Mouse (Mus musculus) frontal cortex, postnatal 14 days (tissue): ENCODE data around the gene Tnfrsf14.

Experiments
- DNase-seq, 2 experiments: peaks; one replicate each; pipeline ENCODE4 v3.0.0; 2022; ENCODE audit warnings: low spot score in 2 of 2

The Tnfrsf14 gene

DNA sequence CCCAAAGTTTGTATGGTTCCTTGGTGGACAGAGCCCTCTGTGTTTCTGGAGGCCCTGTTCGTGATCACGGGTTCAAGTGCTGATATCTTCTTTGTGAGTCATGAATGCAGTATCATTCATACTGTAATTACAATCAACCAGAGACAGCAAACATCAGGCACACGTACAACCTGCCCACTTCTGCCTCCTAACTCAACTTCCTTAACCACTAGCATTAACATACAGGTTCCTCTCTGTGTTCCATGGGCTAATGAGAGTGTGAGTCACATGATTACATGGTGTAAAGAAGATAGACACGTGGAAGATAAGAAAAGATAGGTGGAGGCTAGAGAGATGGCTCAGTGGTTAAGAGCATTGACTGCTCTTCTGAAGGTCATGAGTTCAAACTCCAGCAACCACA is 11.7 kb downstream of the Tnfrsf14 start:
- no peak for DNase-seq

DNA sequence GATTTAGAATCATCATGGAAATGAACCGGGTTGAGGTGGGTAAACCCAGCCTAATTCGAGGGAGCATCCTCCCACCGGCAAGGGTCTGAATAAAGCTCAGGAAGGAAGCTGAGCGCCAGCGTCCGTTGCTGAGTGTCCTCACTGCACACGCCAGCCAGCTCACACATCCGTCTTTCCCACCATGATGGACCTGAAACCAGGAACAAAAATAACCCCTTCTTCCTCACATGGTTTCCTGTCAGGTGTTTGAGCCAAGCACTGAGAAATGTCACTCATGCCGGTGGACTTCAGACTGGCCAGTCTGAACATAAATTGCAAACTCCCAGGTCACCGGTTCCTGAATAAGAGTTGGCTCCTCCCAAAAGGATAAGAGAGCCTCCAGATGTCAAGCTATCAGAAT is 13.1 kb downstream of the Tnfrsf14 start:
- no peak for DNase-seq

DNA sequence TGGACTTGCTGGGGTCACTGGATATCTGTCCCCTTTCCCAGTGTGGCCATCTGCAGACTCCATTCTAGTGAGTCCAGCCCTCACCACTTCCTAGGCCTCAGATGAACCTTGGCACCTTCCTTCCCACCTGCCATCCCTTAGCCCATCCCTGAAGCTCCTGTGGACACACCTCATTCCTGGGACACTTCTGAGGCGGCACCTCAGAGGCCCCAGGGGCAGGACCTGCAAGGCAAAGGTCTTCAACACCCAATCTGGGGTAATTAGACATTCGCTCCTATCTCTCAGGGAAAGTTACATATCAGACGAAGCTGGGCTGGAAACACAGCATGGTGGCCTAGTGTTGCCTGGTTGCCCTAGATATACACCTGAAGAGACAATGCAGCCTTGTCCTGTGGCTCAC is 13.7 kb downstream of the Tnfrsf14 start:
- no peak for DNase-seq

DNA sequence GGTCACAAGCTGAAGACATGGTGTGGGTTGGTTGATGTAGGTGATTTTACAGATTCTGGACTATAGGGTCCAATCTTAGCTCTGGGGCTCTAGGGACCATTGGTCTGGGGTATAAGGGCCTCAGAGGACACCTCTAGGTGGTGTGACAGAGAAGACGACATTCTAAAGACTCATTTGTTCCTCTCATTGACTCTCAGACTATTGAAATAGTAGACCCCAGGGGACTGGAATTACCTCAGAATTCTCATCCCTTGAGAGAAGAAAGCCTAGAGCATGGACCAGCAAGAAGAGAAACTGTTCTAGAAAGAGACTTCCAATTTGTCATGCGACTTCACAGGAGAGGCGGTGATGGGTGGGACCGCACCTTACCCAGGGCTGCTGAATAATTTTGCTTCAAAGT is 14.1 kb downstream of the Tnfrsf14 start:
- no peak for DNase-seq

DNA sequence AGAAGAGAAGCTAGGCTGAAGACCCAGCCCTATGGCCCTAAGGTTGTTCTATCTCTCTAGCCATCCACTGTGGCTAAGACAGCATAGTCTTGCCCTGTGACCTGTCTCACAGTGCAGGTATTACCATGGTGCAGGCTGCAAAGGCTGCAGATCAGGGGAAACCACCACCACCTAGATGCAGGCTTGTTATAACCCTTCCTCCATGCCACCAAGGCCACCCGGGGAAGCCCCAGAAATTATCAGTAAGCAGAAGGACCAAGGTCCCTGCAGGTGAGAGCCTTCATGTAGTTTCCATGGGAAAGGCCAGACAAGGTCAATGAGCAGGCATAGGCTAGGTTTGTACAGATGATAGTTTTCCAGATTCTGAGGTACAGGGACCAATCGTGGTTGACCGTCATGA is 14.5 kb downstream of the Tnfrsf14 start:
- no peak for DNase-seq

DNA sequence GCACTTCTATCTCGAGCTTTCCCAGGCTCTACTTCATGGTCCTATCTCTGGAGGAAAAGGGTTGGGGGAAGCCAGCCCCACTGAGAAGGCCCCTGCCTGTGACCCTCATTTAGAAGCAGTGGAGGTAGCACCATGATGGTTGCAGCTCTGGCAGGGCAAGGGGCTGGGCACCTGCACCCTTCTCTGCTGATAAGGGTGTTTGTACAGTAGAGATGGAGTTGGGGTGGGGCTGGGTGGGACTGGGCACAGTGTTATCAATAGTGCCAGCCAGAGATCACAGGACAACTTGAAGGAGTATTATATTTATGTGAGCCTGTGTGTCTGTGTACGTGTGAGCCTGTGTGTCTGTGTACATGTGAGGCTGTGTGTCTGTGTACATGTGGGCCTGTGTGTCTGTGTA is 16.7 kb downstream of the Tnfrsf14 start:
- no peak for DNase-seq

DNA sequence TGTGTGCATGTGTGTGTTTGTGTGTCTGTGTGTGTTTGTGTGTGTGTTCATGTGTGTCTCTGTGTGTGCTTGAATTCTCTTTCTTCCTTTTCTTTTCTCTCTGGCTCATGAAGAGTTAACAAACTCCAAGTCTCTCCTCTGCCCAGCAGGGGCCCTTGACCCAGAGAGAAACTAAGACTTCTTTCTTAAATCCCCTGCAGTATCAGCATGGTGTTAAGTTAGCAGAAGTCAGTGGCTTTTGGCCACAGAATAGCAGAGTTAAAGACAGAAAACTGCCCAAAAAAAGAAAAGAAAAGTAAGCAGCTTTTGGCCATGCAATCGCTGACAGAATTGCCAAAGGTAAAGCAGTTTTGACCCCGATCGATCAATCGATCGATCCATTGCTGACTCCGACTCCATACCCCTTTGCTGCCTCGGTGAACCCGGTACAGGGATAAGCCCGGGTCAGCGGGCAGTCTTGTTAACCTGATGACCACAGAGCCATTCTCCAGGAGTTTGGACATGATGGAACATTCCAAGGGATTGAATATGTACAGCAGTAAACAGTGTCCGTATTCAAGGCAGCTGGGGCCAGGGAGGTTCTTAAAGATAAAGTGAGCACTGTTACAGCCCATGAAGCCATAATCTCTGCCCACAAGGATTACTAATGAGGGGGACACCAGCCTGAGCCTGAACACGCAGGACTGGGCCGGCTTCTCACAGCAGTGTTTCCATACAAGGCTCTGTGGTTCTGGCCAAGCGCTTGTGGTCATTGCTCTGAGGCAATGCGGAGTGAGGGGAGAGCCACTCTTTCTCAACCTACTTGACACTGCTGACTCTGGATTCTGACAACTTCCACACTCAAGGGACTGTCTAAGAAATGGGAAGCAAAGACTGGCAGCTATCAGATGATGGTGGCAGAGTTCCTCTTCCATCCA is 17.5 kb downstream of the Tnfrsf14 start:
- no peak for DNase-seq

DNA sequence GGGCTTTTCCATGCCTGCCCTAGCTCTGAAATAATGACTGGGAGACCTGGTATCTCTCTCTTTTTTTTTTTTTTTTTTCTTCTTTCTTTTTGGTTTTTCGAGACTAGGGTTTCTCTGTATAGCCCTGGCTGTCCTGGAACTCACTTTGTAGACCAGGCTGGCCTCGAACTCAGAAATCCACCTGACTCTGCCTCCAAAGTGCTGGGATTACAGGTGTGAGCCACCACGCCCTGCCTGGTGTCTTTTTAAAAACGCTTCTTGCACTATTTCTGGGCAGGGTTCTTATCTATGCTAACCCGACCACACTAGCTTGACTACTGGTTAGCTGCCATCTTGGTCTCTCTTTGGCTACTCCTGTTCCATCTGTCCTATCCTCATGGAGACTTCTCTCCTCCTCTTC is 19.9 kb downstream of the Tnfrsf14 start:
- no peak for DNase-seq

DNA sequence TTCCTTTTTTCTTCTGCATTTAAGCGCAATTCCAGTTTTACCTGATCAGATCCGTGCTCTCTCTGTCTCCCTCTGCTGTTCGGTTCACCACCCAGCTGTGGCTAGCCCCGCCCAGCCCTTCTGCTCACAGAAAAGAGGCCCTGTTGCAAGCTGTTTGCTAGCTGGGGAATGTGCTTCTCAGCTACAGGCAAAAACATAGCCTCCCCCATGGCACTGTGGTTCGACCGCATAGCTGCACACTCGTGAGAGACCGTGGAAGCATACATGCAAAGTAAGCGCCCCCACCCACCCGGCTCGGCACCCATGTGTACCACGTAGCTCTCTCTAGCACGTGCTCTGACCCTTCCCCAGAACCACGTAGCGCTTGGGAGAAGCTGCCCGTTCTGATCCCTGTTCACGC is 20.5 kb downstream of the Tnfrsf14 start:
- peak in 1 of 2 experiments; percentile 44 for DNase-seq

DNA sequence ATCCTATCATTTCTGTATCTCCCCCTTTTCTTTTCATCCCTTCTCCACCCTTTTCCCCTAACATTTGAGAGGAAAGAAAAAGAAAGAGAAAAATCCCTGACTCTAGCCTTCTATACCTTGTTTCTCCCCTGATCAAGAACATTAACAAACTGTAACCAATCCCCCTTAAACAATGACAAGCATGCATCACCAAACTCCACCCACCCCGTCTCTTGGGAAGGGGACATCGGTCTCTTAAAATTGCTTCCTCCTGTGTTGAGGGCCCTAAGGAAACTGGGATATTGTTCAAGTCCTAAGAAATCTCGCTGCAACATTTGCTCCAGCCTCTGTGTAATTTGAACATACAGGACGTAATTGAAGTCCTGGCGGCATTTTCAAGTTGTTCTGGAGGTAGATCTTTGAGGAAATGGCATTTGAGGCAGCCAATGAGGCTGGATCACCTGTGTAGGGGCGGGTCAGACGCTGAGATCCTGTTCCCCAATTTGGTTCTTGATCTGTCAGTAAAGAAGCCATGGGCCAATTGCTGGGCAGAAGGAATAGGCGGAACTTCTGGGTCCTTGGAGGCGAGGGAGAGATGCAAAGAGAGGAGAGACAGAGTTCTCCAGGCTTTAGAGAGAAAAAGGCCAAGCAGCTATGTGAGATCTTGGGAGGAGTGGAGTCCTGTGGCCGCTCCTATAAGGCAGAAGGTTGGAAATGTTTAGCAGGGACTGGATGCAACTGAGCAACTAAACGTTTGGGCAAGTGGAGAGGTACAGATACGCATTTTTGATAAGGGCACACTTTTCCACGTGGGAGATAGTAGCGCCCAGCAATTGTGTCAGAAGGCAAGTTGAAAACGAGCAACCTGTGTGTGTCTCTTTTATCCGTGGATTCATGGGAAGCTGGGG is 23.9 kb downstream of the Tnfrsf14 start:
- DNase-seq = peak; percentile 79 to 81

DNA sequence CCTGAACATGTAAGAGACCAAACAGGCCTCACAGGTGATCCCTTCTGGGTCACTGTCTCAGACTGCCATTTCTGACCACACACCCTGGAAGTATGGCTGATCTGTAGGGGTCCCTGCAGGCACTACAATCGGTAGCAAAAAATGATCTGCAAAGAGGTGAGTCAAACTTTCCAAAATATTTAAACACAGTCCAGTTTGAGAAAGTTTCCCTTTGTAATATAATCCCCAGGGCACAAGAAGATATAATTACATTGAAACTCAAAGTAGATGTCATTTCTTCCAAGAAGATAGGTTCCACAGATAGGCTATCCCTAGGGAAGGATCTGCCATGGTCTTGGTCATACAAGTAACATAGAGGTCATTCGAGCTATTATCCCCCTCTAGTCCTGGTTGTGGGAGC is 26.0 kb downstream of the Tnfrsf14 start:
- no peak for DNase-seq

DNA sequence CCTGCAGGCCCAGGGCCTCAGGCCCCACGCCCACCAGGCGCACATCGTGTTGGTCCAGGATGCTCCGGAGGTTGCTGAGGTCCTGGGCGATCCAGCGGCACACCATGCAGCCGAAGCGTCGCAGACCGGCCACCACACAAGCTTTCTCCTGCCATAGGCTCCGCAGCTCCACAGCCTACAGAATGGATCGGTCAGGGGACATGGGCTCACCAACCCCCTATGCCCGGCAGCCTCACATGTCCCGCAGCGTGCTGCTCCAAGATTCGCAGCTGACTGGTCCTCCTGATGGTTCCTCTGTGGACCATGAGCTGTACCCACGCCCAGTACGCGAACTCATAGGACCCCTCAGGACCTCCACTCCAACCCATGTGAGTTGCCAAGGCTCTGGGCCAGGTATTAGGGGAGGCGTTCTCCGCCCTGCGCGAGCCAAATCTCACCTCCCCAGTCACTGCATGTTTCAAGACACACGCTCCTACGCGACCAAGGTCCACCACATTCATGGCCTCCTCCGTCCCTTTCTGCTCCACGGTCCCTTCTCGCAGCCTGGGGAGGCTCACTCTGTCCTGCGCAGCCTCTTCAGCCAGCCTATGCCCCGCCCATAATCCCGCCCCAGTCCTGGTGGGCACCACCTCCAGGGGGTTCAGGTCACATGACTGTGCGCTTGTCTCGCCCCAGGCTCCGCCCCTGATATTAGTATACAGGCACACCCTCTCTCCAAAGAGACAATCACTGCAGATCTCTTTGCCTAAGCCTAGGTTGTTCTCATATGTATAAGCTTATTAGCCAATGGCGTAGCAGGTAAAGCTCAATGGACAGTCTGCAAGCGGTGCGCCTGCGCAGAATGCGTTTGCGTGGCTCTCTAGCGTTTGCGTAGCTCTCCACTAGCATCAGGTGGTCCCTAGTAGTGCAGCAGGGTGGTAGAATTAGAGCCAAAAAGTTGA is 29.6 kb downstream of the Tnfrsf14 start, which contains the start of gene Fam213b:
Fam213b (minus strand) TSS at position 630 of the 941 bp plus-strand sequence.
- peak; percentile 64 to 68 for DNase-seq

DNA sequence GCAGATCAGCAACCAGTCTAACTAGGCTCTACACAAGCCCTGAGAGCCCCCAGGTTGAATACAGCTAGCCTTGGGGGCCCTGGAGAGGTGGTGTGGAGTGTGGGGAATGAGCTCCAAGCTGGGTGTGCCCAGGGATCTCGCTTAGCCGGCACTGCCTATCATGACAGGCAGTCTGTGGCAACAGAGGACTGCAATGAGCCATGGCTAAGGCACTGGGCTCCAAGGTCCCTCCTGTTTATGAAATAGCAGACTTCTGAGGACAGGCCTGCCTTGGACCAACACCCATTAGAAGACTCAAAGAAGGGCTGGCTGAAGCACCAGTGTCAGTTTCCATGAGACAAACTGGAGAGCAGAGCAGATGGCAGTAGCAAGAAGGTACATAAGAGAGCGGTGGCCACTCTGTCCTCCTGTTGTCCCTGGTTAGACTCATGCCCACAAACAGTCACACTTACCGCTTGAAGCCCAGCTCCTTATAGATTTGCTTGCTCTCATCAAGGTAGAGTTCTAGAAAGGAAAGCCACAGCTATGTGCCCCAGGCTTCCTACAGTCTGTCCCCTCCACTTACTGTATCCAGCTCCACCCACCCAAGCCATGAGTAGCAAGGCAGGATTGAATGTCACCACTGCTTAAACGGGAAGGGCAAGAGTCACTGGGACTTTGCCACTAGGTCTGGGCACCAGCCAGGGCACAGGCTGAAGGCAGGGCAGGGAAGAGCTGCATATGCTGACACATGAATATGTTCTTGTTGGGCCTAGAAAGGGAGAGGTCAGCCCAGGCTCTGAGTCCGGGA is 30.5 kb downstream of the Tnfrsf14 start:
- DNase-seq = no peak

DNA sequence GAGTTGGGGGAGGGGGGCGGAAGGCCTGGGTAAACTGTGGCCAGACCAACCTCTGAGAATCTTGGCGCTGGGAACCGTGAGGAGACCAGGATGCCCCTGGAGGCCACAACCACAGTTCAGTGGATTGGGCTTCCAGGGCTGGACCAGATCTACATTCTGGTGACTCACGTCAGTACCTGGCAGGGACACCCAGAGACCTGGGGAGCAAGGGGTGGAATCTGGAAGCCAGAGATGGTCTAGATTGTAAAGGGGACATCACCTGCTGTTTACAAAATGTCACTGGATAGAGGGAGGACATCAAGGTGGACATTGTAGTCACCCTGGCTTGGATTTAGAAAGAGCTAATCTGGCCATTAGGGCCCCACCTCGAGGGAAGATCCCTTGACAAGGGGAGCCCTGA is 32.8 kb downstream of the Tnfrsf14 start:
- DNase-seq = no peak

DNA sequence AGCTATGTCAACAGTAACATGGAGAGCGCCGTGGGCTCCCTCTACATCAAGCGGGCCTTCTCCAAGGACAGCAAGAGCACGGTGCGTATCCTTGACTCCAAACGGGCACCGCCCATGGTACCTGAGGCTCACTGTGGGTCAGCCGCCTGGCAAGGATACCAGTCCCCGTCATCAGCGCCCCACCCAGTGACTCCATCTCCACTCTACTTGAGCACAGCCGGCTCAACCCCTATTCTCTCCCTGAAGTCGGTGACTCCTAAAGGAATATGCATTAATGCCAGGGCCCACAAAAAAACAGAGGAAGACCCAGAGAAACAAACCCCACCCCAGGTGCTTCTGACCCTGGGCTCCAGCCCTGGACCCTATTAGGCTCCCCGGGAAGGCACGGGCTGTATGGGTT is 37.5 kb downstream of the Tnfrsf14 start:
- no peak for DNase-seq

DNA sequence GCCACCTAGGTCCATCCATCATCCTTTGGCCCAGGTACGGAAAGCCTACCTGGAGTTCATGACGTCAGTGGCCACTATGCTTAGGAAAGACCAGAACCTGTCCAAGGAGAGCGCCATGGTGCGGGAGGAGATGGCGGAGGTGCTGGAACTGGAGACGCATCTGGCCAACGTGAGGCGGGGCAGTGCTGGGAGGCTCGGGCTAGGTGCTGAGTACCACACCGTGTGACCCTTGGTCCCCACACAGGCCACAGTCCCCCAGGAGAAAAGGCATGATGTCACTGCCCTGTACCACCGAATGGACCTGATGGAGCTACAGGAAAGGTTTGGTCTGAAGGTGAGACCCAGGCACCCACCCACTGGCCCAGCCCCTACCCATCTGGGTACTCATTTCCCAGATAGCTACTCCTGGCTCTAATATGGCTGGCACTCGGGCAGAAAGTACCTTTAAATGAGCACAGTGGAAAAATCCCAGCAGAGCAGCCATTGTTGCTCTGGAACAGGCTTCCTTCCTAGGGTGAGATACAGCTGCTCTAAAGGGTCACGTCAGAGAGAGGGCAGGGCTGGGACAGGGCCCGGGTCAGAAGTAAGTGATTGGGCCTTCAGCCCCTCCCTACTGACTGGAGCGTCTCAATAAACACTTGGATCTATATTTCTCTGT is 40.6 kb downstream of the Tnfrsf14 start:
- no peak for DNase-seq

DNA sequence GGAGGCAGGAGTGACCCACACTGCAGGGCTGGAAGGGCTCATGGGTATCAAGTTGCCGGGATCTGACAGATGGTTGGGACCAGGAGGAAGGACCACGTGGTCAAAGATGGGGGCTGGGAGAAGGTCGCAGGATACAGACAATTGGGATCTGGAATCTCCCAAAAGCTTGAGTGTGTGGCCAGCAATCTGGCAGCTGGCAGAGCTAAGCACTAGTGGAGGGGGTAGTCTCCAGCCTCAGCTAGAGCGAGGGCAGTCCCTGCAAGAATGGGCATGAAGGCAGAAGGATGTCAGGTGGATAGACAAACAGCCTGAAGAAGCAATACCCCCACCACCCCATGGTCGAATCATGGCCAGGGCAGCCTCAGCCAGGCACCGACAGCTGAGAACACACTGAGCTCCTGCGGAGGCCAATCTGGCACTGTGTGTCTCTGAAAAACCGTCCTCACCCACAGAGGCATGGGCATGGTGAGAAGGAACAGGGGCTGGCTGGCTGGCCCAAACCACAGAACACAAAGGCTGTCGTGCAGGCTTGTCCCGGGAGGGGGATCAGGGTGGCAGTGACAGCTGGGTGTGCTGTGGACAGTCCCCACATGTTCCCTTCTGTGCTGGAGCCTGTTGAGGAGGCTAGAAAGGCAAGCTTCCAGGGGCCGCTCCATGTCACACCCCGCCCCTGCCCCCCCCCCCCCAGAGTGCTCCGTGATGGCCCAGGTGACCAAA is 41.3 kb downstream of the Tnfrsf14 start:
- DNase-seq = no peak

DNA sequence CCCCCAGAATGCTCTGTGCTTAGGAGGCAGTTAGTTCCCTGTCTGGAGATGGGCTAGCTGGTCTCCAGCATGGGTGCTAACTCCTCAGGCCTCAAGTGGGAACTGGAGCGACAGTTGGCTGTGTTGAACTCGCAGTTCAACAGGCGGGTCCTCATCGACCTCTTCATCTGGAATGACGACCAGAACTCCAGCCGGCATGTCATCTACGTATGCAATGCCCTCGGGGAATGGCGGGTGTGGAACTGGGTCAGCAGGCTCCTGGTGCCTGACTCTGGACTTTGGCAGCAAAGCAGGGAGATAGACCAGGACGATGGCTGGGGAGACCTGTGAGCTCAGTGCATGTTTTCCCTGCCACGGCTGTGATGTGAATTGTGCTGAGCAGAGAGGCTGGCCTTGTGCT is 42.9 kb downstream of the Tnfrsf14 start:
- DNase-seq = no peak

DNA sequence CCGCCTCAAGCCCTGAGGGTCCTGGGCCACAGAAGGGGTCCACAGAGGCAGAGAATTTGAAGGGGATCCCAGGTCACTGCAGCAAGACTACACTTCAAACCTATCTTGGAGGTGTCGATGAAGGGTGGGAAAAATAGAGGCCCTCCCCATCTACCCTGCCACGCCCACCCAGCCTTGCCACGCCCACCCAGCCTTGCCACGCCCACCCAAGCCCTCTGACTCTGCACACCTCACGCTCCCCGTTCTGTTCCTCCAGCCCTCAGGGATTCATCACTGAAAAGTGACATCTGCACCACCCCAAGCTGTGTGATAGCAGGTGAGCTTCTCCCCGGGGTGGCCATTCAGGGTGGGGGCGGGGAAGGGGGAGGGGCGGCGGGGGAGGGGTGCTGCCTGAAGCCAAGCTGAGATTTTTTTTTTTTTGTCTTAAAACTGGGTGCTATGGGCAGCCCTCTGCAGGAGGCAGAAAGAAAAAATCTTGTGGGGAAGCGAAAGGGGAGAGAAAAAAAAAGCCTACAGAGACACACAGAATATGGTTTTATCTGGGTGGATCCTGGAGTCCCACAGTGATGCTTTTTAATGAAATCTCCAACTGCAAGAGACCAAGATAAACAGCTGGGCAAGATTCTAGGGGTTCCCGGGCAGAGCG is 46.2 kb downstream of the Tnfrsf14 start:
- DNase-seq = no peak
